Mouse (Mus musculus): ENCODE data around the gene Hecw1.

Gene Hecw1

GRCm38 (mm10) chr13:14522906-14523269 lies at the start of gene Hecw1:
Gene Hecw1 (minus strand): TSS chr13:14523228.
- no peak for DNase-seq (ENCODE audit: low read depth)

GRCm38 (mm10) chr13:14561336-14561735 lies 38.3 kb upstream of the Hecw1 start:
- no peak for DNase-seq (ENCODE audit: low read depth)

GRCm38 (mm10) chr13:14552628-14553027 lies 29.6 kb upstream of the Hecw1 start:
- DNase-seq (ENCODE audit: low read depth) = no peak

- DNase-seq (ENCODE audit: low read depth) = no peak
Observed at GRCm38 (mm10) chr13:14542860-14543259, 19.8 kb upstream of the Hecw1 start.

- DNase-seq (ENCODE audit: low read depth) = no peak
Observed at GRCm38 (mm10) chr13:14522128-14522905, 711 bp downstream of the Hecw1 start.

GRCm38 (mm10) chr13:14521746-14522127 lies 1.3 kb downstream of the Hecw1 start:
- no peak for DNase-seq (ENCODE audit: low read depth)

- DNase-seq (ENCODE audit: low read depth) = no peak
Observed at GRCm38 (mm10) chr13:14519605-14520004, 3.4 kb downstream of the Hecw1 start.

- DNase-seq (ENCODE audit: low read depth) = no peak
Observed at GRCm38 (mm10) chr13:14517478-14517877, 5.5 kb downstream of the Hecw1 start.

- no peak for DNase-seq (ENCODE audit: low read depth)
Observed at GRCm38 (mm10) chr13:14515106-14515505, 7.9 kb downstream of the Hecw1 start.

- no peak for DNase-seq (ENCODE audit: low read depth)
Observed at GRCm38 (mm10) chr13:14513934-14514333, 9.1 kb downstream of the Hecw1 start.

GRCm38 (mm10) chr13:14506765-14507164 lies 16.3 kb downstream of the Hecw1 start:
- no peak for DNase-seq (ENCODE audit: low read depth)

GRCm38 (mm10) chr13:14500251-14500650 lies 22.8 kb downstream of the Hecw1 start:
- DNase-seq (ENCODE audit: low read depth) = no peak

GRCm38 (mm10) chr13:14498780-14499179 lies 24.2 kb downstream of the Hecw1 start:
- no peak for DNase-seq (ENCODE audit: low read depth)

- DNase-seq (ENCODE audit: low read depth) = no peak
Observed at GRCm38 (mm10) chr13:14496954-14497353, 26.1 kb downstream of the Hecw1 start.

GRCm38 (mm10) chr13:14487812-14488211 lies 35.2 kb downstream of the Hecw1 start:
- DNase-seq (ENCODE audit: low read depth) = no peak

- DNase-seq (ENCODE audit: low read depth) = no peak
Observed at GRCm38 (mm10) chr13:14471121-14471520, 51.9 kb downstream of the Hecw1 start.

GRCm38 (mm10) chr13:14467517-14467916 lies 55.5 kb downstream of the Hecw1 start:
- DNase-seq (ENCODE audit: low read depth) = no peak

- no peak for DNase-seq (ENCODE audit: low read depth)
Observed at GRCm38 (mm10) chr13:14461036-14461435, 62.0 kb downstream of the Hecw1 start.

- no peak for DNase-seq (ENCODE audit: low read depth)
Observed at GRCm38 (mm10) chr13:14457043-14457442, 66.0 kb downstream of the Hecw1 start.

GRCm38 (mm10) chr13:14439540-14439939 lies 83.5 kb downstream of the Hecw1 start:
- DNase-seq (ENCODE audit: low read depth) = no peak

- no peak for DNase-seq (ENCODE audit: low read depth)
Observed at GRCm38 (mm10) chr13:14428845-14429553, 94.0 kb downstream of the Hecw1 start.

- no peak for DNase-seq (ENCODE audit: low read depth)
Observed at GRCm38 (mm10) chr13:14424836-14425235, 98.2 kb downstream of the Hecw1 start.

GRCm38 (mm10) chr13:14413405-14413804 lies 109.6 kb downstream of the Hecw1 start:
- DNase-seq (ENCODE audit: low read depth) = no peak

GRCm38 (mm10) chr13:14374470-14374869 lies 148.6 kb downstream of the Hecw1 start:
- DNase-seq (ENCODE audit: low read depth) = no peak

Measured in naive thymus-derived CD4-positive, alpha-beta T cell, adult 2 months (primary cell).